Mouse (Mus musculus) liver, postnatal 0 days (tissue): Measurements from ENCODE around the gene Rbfox3.

Experiments
- CTCF ChIP-seq: sonication (generic); IDR thresholded peaks from 2 replicates; pipeline ENCODE4 v1.5.1; 2016; ENCODE audit warnings: antibody characterized with exemption, low read depth
- EP300 ChIP-seq: IDR thresholded peaks from 2 replicates; pipeline ENCODE4 v1.6.1; 2016; ENCODE audit warnings: antibody characterized with exemption, low read depth, mild to moderate bottlenecking

DNA sequence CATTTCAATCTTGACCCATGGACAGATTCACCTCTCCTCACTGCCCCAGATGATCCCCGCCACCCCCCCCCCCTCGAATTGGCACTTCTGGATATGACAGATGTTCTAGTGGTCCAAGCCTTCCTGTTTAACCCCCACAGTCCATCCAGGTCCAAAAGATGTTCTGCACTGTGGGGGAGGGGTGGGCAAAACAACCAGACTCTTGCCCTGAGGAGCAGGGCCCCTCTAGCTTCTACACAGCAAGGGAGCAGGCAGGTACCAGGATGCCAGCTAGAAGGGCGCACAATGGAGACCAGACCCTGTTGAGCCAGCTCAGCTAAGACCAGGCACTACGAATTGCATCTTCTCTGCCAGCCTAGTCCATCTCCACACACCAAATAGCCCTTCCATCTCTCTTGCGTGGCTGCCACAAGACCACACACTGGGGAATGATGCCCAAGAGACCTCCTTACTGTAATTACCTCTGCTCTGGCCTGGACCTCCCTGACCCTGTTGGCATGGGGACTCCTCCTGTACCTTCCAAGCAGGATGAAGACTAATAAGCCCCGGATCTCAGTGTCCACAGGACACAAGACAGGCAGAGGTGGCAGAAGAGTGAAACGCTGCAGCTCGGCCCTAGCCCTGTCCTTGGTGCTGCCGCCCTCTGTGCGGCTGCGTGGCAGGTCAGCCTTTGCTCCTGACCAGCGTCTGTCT is 5.1 kb downstream of the Rbfox3 start:
- TF ChIP-seq CTCF: no peak
- no peak for TF ChIP-seq EP300
